Mouse (Mus musculus) kidney, adult 2 months (tissue): Measurements from ENCODE around the gene Pkd1l1. TPM values are rescaled to one million over a fixed set of nuclear protein-coding genes. Genes with fewer than 3 reads are reported as not detected.
A peak's percentile ranks its signal among the peaks of the same experiment; 100 is the strongest.

Source experiments
- DNase-seq: peaks from one replicate; pipeline ENCODE4 v3.0.0; 2021
- H3K27ac ChIP-seq: fragments of 200-500 bp; 2 replicates; pipeline ENCODE4 v1.5.1; 2012; ENCODE audit warnings: low read depth, low read length, control low read depth, inconsistent platforms; ENCODE audit not compliant: insufficient read depth
- H3K27me3 ChIP-seq: fragments of 200-500 bp; replicated peaks from 2 replicates; pipeline ENCODE4 v1.6.1; 2012; ENCODE audit warnings: mild to moderate bottlenecking, moderate library complexity, low read length, inconsistent platforms; ENCODE audit not compliant: control insufficient read depth, insufficient read depth
- H3K36me3 ChIP-seq: fragments of 200-500 bp; 2 replicates; pipeline ENCODE4 v1.6.1; 2012; ENCODE audit warnings: mild to moderate bottlenecking, moderate library complexity, low read length, inconsistent platforms; ENCODE audit not compliant: control insufficient read depth, insufficient read depth
- H3K4me1 ChIP-seq: fragments of 200-500 bp; 2 replicates; pipeline ENCODE4 v1.6.1; 2011; ENCODE audit warnings: low read length; ENCODE audit not compliant: control insufficient read depth, insufficient read depth
- H3K4me3 ChIP-seq: fragments of 200-500 bp; 2 replicates; pipeline ENCODE4 v1.5.1; 2011; ENCODE audit warnings: mild to moderate bottlenecking, low read depth, low read length, control low read depth; ENCODE audit not compliant: insufficient read depth
- CTCF ChIP-seq: fragments of 200-500 bp; conservative IDR thresholded peaks from 2 replicates; pipeline ENCODE4 v1.5.1; 2011; ENCODE audit warnings: low read depth, mild to moderate bottlenecking, control low read depth, low read length, moderate library complexity, mixed read lengths; ENCODE audit not compliant: insufficient read depth, insufficient read length
- POLR2A ChIP-seq: fragments of 200-500 bp; IDR thresholded peaks from one replicate; pipeline ENCODE4 v1.6.1; 2011; ENCODE audit warnings: low read depth, low read length, control low read depth
- WGBS: fragments of 180-500 bp; shearing (Covaris S2); methylation state at CpG from one replicate; pipeline ENCODE4 v1.1.7; 2018; 5-methylcytosine and 5-hydroxymethylcytosine counted together
- polyA plus RNA-seq: library from polyadenylated mRNA; depleted of rRNA; stranded (reverse); fragments of >200 nt; gene quantifications from 2 replicates; pipeline ENCODE4 v1.2.3, GENCODE M21; 2012

Pkd1l1 gene
- polyA plus RNA-seq, 1 experiment = 0.39 TPM

GRCm38 (mm10) chr11:8821403-8821802 lies 151.7 kb downstream of the Pkd1l1 start:
- Histone ChIP-seq H3K4me3 (no peak overlapping the region), H3K27me3 (no peaks in the 10 kb centered on the region), H3K36me3 (no peaks in the 10 kb centered on the region), H3K4me1 (no peaks in the 10 kb centered on the region), H3K27ac (no peak overlapping the region)
- DNase-seq = no peak
- TF ChIP-seq POLR2A (no peak), CTCF (no peak)
- 90% methylated on average over 4 of the region's 4 CpGs for WGBS

GRCm38 (mm10) chr11:8817376-8817775 lies 155.7 kb downstream of the Pkd1l1 start:
- no peak for DNase-seq
- 50% methylated on average over 3 of the region's 3 CpGs for WGBS
- no peaks in the 10 kb centered on the region for H3K4me1 ChIP-seq
- TF ChIP-seq POLR2A (no peak), CTCF (no peak)
- no peaks in the 10 kb centered on the region for H3K36me3 ChIP-seq
- H3K4me3 ChIP-seq = no peak overlapping the region
- no peaks in the 10 kb centered on the region for H3K27me3 ChIP-seq
- 0 out of 2 replicates have a peak overlapping the region, but pooled peaks have one; percentile 16 for H3K27ac ChIP-seq

- TF ChIP-seq CTCF = no peak
- no peak for TF ChIP-seq POLR2A
- DNase-seq = peak; percentile 69
- Histone ChIP-seq H3K27me3 (no peaks in the 10 kb centered on the region), H3K4me3 (no peak overlapping the region), H3K4me1 (no peaks in the 10 kb centered on the region), H3K36me3 (no peaks in the 10 kb centered on the region), H3K27ac (peak overlapping the region; percentile 4; the same call in 1 of the 2 replicates)
- WGBS = 47% methylated on average over 4 of the region's 4 CpGs
Measured at GRCm38 (mm10) chr11:8814097-8814790, 158.8 kb downstream of the Pkd1l1 start.

- 45% methylated on average over 5 of the region's 5 CpGs for WGBS
- Histone ChIP-seq H3K4me1 (no peaks in the 10 kb centered on the region), H3K27me3 (no peaks in the 10 kb centered on the region), H3K27ac (no peak overlapping the region), H3K36me3 (no peaks in the 10 kb centered on the region), H3K4me3 (no peak overlapping the region)
- DNase-seq = no peak
- no peak for TF ChIP-seq POLR2A
- TF ChIP-seq CTCF = no peak
Measured at GRCm38 (mm10) chr11:8811506-8812100, 161.5 kb downstream of the Pkd1l1 start.

- no peak overlapping the region for H3K4me3 ChIP-seq
- H3K27me3 ChIP-seq = no peaks in the 10 kb centered on the region
- WGBS = 86% methylated on average over 1 of the region's 1 CpGs
- no peak overlapping the region for H3K27ac ChIP-seq
- no peak for TF ChIP-seq POLR2A
- no peak for TF ChIP-seq CTCF
- no peaks in the 10 kb centered on the region for H3K4me1 ChIP-seq
- no peaks in the 10 kb centered on the region for H3K36me3 ChIP-seq
- no peak for DNase-seq
Measured at GRCm38 (mm10) chr11:8809644-8810043, 163.4 kb downstream of the Pkd1l1 start.

- H3K4me3 ChIP-seq = no peak overlapping the region
- no peak for DNase-seq
- H3K27ac ChIP-seq = no peak overlapping the region
- no peaks in the 10 kb centered on the region for H3K27me3 ChIP-seq
- no peaks in the 10 kb centered on the region for H3K36me3 ChIP-seq
- no peaks in the 10 kb centered on the region for H3K4me1 ChIP-seq
- TF ChIP-seq POLR2A = no peak
- no peak for TF ChIP-seq CTCF
- WGBS = 83% methylated on average over 4 of the region's 4 CpGs
Measured at GRCm38 (mm10) chr11:8807009-8807408, 166.1 kb downstream of the Pkd1l1 start.

- Histone ChIP-seq H3K27ac (no peak overlapping the region), H3K4me1 (no peaks in the 10 kb centered on the region), H3K4me3 (no peak overlapping the region), H3K36me3 (no peaks in the 10 kb centered on the region), H3K27me3 (no peaks in the 10 kb centered on the region)
- 95% methylated on average over 3 of the region's 3 CpGs for WGBS
- DNase-seq = no peak
- TF ChIP-seq CTCF (no peak), POLR2A (no peak)
Measured at GRCm38 (mm10) chr11:8804178-8804577, 168.9 kb downstream of the Pkd1l1 start.
